Mouse (Mus musculus): ENCODE measurements around the gene Insc.

GRCm38 (mm10) chr7:114852387-114852786, 108.9 kb downstream of the Insc start:
- TF ChIP-seq CTCF (IDR thresholded peaks at IDR 0.05; ENCODE audit: extremely low read depth, insufficient read length, insufficient replicate concordance, low read depth, low read length) (no peak), POLR2A (IDR thresholded peaks at IDR 0.05; ENCODE audit: low read depth, low read length) (no peak)

Data from small intestine, adult 2 months (tissue).